Mouse (Mus musculus) neural tube, embryonic 11.5 days (tissue): ENCODE data around the gene Ncoa1. TPM values are rescaled to one million over a fixed set of nuclear protein-coding genes. Genes with fewer than 3 reads are reported as not detected.

Experiments used
- ATAC-seq: fragments of 200-750 bp; cut with Nextera tagmentation; 2 replicates; pipeline ENCODE4 v1.8.0; 2017; ENCODE audit warnings: moderate number of reproducible peaks, mild to moderate bottlenecking, moderate TSS enrichment, moderate library complexity; ENCODE audit not compliant: insufficient read depth, low FRiP score, low TSS enrichment
- DNase-seq: peaks from one replicate; pipeline ENCODE4 v3.0.0-alpha.2; 2015; ENCODE audit warnings: low spot score
- H3K27ac ChIP-seq: fragments of 300-500 bp; sonication (generic); 2 replicates; pipeline ENCODE4 v1.5.1; 2014; ENCODE audit warnings: low read depth, mild to moderate bottlenecking, low read length
- H3K27me3 ChIP-seq: fragments of 300-500 bp; sonication (generic); 2 replicates; pipeline ENCODE4 v1.6.1; 2014; ENCODE audit warnings: mild to moderate bottlenecking, low read length, mixed read lengths; ENCODE audit not compliant: control insufficient read depth, insufficient read depth
- H3K36me3 ChIP-seq: fragments of 300-500 bp; sonication (generic); 2 replicates; pipeline ENCODE4 v1.6.1; 2014; ENCODE audit warnings: mild to moderate bottlenecking, low read length, moderate library complexity, mixed read lengths; ENCODE audit not compliant: control insufficient read depth, insufficient read depth
- H3K4me1 ChIP-seq: fragments of 300-500 bp; sonication (generic); 2 replicates; pipeline ENCODE4 v1.6.1; 2014; ENCODE audit warnings: low read length, mixed read lengths; ENCODE audit not compliant: control insufficient read depth, insufficient read depth
- H3K4me2 ChIP-seq: fragments of 300-500 bp; sonication (generic); 2 replicates; pipeline ENCODE4 v1.6.1; 2014; ENCODE audit warnings: low read depth, mild to moderate bottlenecking, moderate library complexity
- H3K4me3 ChIP-seq: fragments of 300-500 bp; sonication (generic); 2 replicates; pipeline ENCODE4 v1.5.1; 2014; ENCODE audit warnings: low read depth, low read length
- H3K9ac ChIP-seq: fragments of 300-500 bp; sonication (generic); 2 replicates; pipeline ENCODE4 v1.6.1; 2014; ENCODE audit warnings: mild to moderate bottlenecking, low read length
- H3K9me3 ChIP-seq: fragments of 300-500 bp; sonication (generic); 2 replicates; pipeline ENCODE4 v1.6.1; 2016; ENCODE audit warnings: low read length; ENCODE audit not compliant: control insufficient read depth
- WGBS: fragments of 180-500 bp; shearing (Covaris S2); extraction: QIAGEN DNeasy Blood & Tissue Kit; methylation state at CpG from one replicate; pipeline ENCODE4 v1.1.7; 2014; 5-methylcytosine and 5-hydroxymethylcytosine counted together
- polyA plus RNA-seq: library from polyadenylated mRNA; unstranded; fragments of >200 nt; fragmentation: Nextera tagmentation; extraction: Ambion mirVana; gene quantifications from 2 replicates; pipeline ENCODE4 v1.2.1, GENCODE M21; 2014

The Ncoa1 gene
- polyA plus RNA-seq, 1 experiment from 2014 or later = 9.3 TPM

DNA sequence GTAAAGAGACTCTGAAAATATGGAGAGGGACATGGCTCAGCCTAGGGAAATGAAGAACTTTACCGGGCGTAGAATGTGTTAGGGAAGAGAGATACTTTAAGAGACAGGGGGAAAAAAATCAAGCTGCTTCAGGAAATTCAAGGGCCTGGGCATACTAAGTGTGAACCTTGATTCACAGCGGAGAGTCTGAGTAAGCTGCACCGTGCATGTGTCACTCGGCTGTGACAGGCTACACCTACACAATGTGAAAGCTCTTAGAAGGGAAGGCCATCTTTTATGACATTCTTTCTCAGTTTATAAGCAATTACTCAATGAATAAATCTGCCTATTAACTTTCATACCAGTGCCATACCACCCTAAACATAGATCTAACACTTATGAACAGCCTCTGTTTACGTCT is 183.2 kb downstream of the Ncoa1 start:
- no peak for DNase-seq
- H3K36me3 ChIP-seq = no peaks in the 10 kb centered on the region
- no peak overlapping the region for H3K27ac ChIP-seq
- no peaks in the 10 kb centered on the region for H3K27me3 ChIP-seq
- H3K4me3 ChIP-seq = no peak overlapping the region
- H3K4me2 ChIP-seq = no peak overlapping the region
- H3K4me1 ChIP-seq = no peaks in the 10 kb centered on the region
- no peaks in the 10 kb centered on the region for H3K9me3 ChIP-seq
- 94% methylated on average over 6 of the region's 6 CpGs for WGBS
- ATAC-seq = no peak
- no peak overlapping the region for H3K9ac ChIP-seq

DNA sequence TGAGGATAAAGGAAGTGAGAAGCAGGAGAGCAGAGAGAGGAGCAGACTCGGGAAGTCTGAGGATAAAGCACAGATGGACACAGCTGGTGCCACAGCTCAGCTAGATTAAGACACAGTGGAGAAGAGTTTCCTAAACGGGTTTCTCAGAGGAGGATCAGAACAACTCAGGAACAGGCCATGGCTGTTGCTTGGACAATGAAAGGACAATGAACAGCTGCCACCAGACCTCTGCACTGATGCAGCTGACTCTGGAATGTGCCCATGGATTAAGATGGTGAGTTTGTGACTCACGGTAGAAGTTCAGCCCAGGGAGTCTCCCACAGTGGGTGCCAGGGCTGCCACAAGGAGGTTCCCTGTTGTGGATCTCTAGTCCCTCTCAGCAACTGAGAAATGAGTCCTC is 191.8 kb downstream of the Ncoa1 start:
- Histone ChIP-seq H3K27ac (no peak overlapping the region), H3K4me1 (no peaks in the 10 kb centered on the region), H3K27me3 (no peaks in the 10 kb centered on the region), H3K9ac (no peak overlapping the region), H3K4me3 (no peak overlapping the region), H3K9me3 (no peaks in the 10 kb centered on the region), H3K36me3 (no peaks in the 10 kb centered on the region), H3K4me2 (no peak overlapping the region)
- 57% methylated on average over 3 of the region's 3 CpGs for WGBS
- DNase-seq = no peak
- ATAC-seq = no peak

DNA sequence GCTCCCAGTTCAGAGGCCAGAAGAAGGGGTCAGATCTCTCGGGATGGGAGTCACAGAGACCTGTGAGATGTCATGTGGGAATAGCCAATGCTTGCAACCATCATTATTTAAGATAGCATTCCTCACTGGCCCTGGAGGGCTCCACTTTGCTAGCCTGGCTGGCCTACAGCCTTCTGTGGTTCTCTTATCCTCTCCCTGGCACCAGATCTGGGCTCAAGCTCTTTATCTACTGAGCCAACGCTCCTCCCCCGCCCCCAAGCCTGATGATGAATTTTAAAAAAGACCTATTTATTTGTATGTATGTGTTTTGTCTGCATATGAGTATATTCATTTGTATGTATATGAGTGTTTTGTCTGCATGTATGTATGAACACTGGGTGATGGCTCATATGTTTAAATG is 197.1 kb downstream of the Ncoa1 start:
- WGBS = 94% methylated on average over 3 of the region's 3 CpGs
- ATAC-seq (no peak), DNase-seq (no peak)

DNA sequence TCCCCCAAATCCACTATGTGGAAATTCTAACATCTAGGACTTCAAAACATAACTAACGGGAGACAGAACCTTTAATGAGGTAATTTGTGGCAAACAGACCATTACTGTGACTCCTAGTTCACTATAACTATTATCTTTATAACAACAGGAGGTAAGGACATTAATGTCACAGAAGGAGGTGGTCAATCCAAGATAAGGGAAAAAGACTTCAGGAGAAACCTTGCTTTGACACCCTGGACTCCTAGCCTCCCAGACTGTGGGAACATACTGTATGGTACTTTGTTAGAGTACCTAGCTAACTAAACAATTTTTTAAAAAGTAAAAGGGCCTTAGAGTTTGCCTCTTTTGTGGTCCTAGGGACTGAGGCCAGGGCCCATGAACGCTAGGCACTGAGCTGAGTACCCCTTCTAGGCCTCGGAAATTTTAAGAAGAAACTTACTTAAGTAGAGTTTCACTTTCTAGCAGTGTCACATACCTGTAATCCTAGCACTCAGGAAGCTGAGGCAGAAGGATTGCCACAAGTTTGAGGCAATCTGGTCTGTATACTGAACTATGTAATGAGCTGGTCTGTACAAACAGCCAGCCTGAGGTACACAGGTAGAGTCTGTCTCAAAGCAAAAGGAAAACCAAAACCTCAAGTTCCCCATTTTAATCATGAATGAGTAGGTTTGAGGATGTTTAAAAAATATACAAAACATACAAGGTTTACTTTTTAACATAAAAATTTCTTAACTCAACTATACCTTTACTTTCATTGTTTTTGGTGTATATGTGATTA is 197.8 kb downstream of the Ncoa1 start:
- H3K4me3 ChIP-seq = no peak overlapping the region

More for the DNA sequence above, 197.1 kb downstream of the Ncoa1 start:
- H3K4me3 ChIP-seq = no peak overlapping the region
- no peak overlapping the region for H3K27ac ChIP-seq
- H3K4me2 ChIP-seq = no peak overlapping the region
- no peak overlapping the region for H3K9ac ChIP-seq
- no peaks in the 10 kb centered on the region for H3K4me1 ChIP-seq
- H3K27me3 ChIP-seq = no peaks in the 10 kb centered on the region
- H3K9me3 ChIP-seq = no peaks in the 10 kb centered on the region
- no peaks in the 10 kb centered on the region for H3K36me3 ChIP-seq

DNA sequence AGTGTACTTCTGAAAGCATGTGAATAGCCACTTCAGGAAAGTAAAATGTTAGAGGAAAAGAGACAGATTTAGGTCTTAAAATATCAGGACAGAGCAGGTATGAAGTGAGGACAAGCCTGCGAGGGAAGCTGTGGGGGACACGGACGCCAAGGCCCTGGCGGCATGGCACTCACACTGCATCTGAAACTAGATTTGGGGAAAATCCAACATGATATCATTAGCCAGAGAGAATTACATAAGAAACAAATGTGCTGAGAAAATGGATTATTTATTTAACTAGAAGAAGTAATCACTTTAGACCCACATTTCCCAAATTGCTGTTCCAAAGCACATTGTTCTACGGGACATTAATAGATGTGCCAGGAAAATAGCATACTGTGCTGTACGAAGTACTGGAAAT is 205.9 kb downstream of the Ncoa1 start:
- no peaks in the 10 kb centered on the region for H3K9me3 ChIP-seq
- no peak overlapping the region for H3K27ac ChIP-seq
- ATAC-seq (no peak), DNase-seq (no peak)
- no peaks in the 10 kb centered on the region for H3K4me1 ChIP-seq
- H3K4me2 ChIP-seq = no peak overlapping the region
- H3K4me3 ChIP-seq = no peak overlapping the region
- H3K27me3 ChIP-seq = no peaks in the 10 kb centered on the region
- WGBS = 95% methylated on average over 6 of the region's 6 CpGs
- peaks cover 4% of the 10 kb centered on the region; the same call in 1 of the 2 replicates for H3K36me3 ChIP-seq
- H3K9ac ChIP-seq = no peak overlapping the region

More for the DNA sequence above, 197.8 kb downstream of the Ncoa1 start:
- Histone ChIP-seq H3K27me3 (no peaks in the 10 kb centered on the region), H3K9me3 (no peaks in the 10 kb centered on the region), H3K4me2 (no peak overlapping the region), H3K4me1 (no peaks in the 10 kb centered on the region), H3K27ac (no peak overlapping the region), H3K36me3 (0 out of 2 replicates have a peak, but pooled peaks cover 2% of the 10 kb centered on the region), H3K9ac (no peak overlapping the region)
- 91% methylated on average over 3 of the region's 3 CpGs for WGBS
- ATAC-seq = no peak
- no peak for DNase-seq

DNA sequence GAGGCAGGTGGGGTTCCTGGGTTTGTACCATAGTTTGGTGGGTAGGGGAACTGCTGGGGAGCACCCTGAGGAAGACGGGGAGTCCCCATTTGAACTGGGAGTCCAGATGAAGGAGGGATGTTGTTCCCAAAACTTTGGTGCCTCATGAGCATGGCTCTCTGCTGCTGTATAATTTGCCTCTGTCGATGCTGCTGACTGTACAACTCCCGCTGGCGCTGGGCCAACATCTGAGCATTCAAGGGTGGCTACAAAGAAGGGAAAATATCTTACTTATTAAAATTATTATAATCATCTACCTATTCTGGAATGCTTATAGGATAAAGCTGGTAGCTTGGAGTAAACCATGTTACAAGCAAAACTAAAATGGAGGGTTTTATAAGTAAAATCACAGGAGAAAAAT is 209.2 kb downstream of the Ncoa1 start:
- 93% methylated on average over 4 of the region's 4 CpGs for whole genome bisulfite sequencing
- no peaks in the 10 kb centered on the region for H3K27me3 ChIP-seq
- H3K4me1 ChIP-seq = no peaks in the 10 kb centered on the region
- no peak overlapping the region for H3K4me2 ChIP-seq
- H3K36me3 ChIP-seq = peaks cover 2% of the 10 kb centered on the region; the same call in 1 of the 2 replicates
- H3K9me3 ChIP-seq = no peaks in the 10 kb centered on the region
- DNase-seq (no peak), ATAC-seq (no peak)
- no peak overlapping the region for H3K4me3 ChIP-seq
- no peak overlapping the region for H3K9ac ChIP-seq
- H3K27ac ChIP-seq = no peak overlapping the region

DNA sequence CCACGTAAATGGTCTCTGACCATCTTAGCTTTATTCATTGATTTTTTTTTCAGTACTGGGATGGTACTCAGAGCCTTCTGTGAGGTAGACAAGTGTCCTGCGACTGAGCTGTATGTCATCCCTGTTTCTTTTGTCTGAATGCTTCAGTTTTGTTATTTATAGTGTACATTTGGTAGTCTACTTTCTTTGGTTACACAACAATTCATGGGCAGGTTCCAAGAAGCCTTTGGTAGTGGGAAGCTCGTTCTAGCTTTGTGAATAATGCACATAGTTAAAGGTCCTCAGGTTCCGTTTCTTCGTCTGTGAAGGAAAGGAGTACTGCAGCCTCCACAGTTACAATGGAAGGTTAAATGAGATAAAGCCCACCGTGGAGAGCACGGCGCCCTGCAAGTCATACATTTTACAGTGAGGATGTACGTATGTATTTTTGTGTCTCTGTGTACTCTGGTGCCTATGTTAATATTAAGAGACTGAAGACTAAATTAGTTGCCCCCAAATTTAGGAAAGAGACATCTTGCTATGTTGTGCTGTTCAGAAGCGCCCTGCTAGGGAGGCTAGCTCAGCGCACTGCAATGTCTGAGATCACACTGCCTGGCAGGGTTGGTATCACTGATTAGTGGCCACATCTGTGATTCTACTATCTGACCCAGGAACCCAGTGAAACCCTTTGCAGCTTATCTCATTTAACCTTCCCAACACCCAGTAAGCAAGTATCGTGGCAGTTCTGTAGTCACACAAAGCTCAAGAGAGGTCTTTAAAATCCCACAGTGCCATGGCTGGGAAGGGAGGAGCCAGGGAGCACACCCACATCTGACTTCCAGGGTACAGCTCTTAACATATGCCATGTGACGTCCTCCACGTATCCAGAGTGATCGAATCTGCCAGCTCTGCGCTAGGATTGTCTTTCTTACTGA is 224.0 kb downstream of the Ncoa1 start:
- WGBS = 92% methylated on average over 16 of the region's 16 CpGs

DNA sequence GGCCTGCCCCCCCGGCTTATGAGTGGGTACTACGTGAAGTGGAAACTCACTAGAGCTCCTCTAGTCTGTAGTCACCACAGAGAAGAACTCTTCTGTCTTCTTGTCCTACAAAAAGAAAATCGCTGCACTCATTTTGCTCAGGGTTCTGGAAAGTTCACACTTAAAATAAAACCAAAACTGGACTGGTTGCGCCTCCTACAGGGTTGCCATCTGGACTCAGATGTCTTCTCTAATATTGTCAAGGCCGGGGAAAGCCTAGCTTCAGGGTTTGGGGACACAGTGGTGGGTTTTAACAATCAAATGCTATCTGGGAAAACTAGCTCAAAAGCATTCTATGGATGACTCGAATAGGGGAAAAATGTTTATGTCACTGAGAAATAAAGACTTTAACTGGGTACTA is 227.2 kb downstream of the Ncoa1 start:
- no peak for DNase-seq
- Histone ChIP-seq H3K4me1 (no peaks in the 10 kb centered on the region), H3K9me3 (no peaks in the 10 kb centered on the region), H3K9ac (no peak overlapping the region), H3K4me2 (no peak overlapping the region), H3K4me3 (no peak overlapping the region), H3K27me3 (no peaks in the 10 kb centered on the region), H3K36me3 (no peaks in the 10 kb centered on the region; the same call in 1 of the 2 replicates), H3K27ac (no peak overlapping the region)
- WGBS = 89% methylated on average over 6 of the region's 6 CpGs
- ATAC-seq = no peak

More for the DNA sequence above, 224.0 kb downstream of the Ncoa1 start:
- ATAC-seq (no peak), DNase-seq (no peak)
- no peaks in the 10 kb centered on the region; the same call in 1 of the 2 replicates for H3K36me3 ChIP-seq
- H3K4me1 ChIP-seq = no peaks in the 10 kb centered on the region
- H3K4me3 ChIP-seq = no peak overlapping the region
- H3K27ac ChIP-seq = no peak overlapping the region
- H3K9me3 ChIP-seq = no peaks in the 10 kb centered on the region
- H3K4me2 ChIP-seq = no peak overlapping the region
- H3K27me3 ChIP-seq = no peaks in the 10 kb centered on the region
- no peak overlapping the region for H3K9ac ChIP-seq
